Mouse (Mus musculus): Measurements from ENCODE around the gene 5530401A14Rik.
A peak's percentile ranks its signal among the peaks of the same experiment; 100 is the strongest.

The 5530401A14Rik gene

GRCm38 (mm10) chr11:81937516-81937915 lies 77.0 kb downstream of the 5530401A14Rik start:
- DNase-seq = no peak

- peak; percentile 51 for DNase-seq
These were observed 80.5 kb downstream of the 5530401A14Rik start for GRCm38 (mm10) chr11:81940988-81941387.

GRCm38 (mm10) chr11:81942167-81942566 lies 81.7 kb downstream of the 5530401A14Rik start:
- no peak for DNase-seq
